28 mouse cellular contexts compared by ENCODE assay signal in the genomic region with DNA sequence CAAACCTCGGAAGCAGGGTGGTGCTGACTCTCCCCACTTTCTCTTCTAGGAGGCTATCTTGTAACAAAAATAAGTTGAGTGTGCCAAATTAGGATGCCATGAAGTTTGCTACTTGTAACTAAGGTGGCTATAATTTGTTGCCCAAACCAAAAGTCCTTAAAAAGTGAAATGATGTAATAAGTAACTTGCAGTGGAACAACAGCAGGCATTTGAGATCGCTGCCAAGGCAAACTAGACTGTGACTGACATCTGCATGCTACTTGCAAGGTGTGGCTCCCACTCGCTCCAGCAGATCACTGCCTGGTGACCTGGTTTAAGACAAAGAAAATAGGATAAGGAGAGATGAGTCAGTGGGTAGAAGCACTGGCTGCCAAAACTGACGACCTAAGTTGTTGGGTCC. TPM values are rescaled to one million over a fixed set of nuclear protein-coding genes. Genes with fewer than 3 reads are reported as not detected.
DNase-seq lines count a peak whose midpoint lies in the region; TF ChIP-seq lines count a peak whose summit lies in the region.
"Had no signal": no experiment of that assay in that cellular context is flagged by ENCODE, and none has a peak within 500 bp of the region (broad histone marks: within the 10 kb centered on the region; RNA-seq: fewer than 3 reads in every experiment).

No protein-coding gene starts in this region.

- H3K4me1 ChIP-seq in cerebellum, adult 2 months (ENCODE audit: control insufficient read depth, insufficient read depth, low read length), result peaks cover 8% of the 10 kb centered on the region

- no peaks in the 10 kb centered on the region for H3K27me3 ChIP-seq in cerebellum, adult 2 months (ENCODE audit: control insufficient read depth, insufficient read depth, low read length)
- H3K27me3 ChIP-seq: CH12.LX; forebrain, embryonic 13.5 days; hindbrain, embryonic 15.5 days; intestine, embryonic 15.5 days; limb, embryonic 15.5 days; neural tube, embryonic 15.5 days had no signal

- 81% methylated on average over 4 of the region's 4 CpGs for WGBS in cerebellum, adult 2 months

- TF ChIP-seq CTCF in cerebellum, adult 2 months (IDR thresholded peaks at IDR 0.05; ENCODE audit: borderline replicate concordance, insufficient read depth, low read depth, low read length), result no peak

- no peak overlapping the region for H3K4me3 ChIP-seq in cerebellum, adult 2 months (replicated peaks; ENCODE audit: insufficient read depth, low read depth, low read length)
- H3K4me3 ChIP-seq: forebrain, embryonic 13.5 days; heart, embryonic 10.5 days; hindbrain, embryonic 15.5 days; intestine, embryonic 15.5 days; limb, embryonic 15.5 days; neural tube, embryonic 15.5 days had no signal

- no peak for TF ChIP-seq POLR2A in cerebellum, adult 2 months (IDR thresholded peaks at IDR 0.05; ENCODE audit: borderline replicate concordance, insufficient read depth, low read length)

- DNase-seq in cerebellum, adult 9-11 months, result peak; percentile 55
- DNase-seq in cerebellum, adult 2 months, result no peak
- peak; percentile 19 to 48 for DNase-seq in kidney, postnatal 25 days
- DNase-seq in kidney, postnatal 10 days, result no peak
- DNase-seq in 3134 (ENCODE audit: extremely low read depth, insufficient read length, low spot score), result peak; percentile 25
- DNase-seq in NIH3T3 (ENCODE audit: low read depth), result peak; percentile 33
- DNase-seq in spleen, postnatal 14 days (ENCODE audit: low spot score in 2 of 2), result no peak
- DNase-seq: adrenal gland, postnatal 25 days; B cell, adult 2 months; cerebellum, postnatal 25 days; left cerebral cortex, postnatal 4 days; lung, postnatal 10 days; thymus, postnatal 14 days had no signal

- H3K27ac ChIP-seq in cerebellum, adult 2 months (ENCODE audit: insufficient read depth, low read length), result no peak overlapping the region
- H3K27ac ChIP-seq: forebrain, embryonic 13.5 days; heart, embryonic 10.5 days; hindbrain, embryonic 15.5 days; intestine, embryonic 15.5 days; limb, embryonic 15.5 days; midbrain, embryonic 10.5 days; neural tube, embryonic 15.5 days had no signal

RNA-seq across cellular contexts. Expression of a gene that starts 1.0 kb away (rescaled TPM):
- 223 and 236 TPM in 2 replicates for polyA plus RNA-seq in cerebellum, adult 2 months (2012; rRNA removed)

RNA-seq across cellular contexts. Expression of a gene that starts 36.1 kb away (rescaled TPM):
- polyA plus RNA-seq in cerebellum, adult 2 months (2012; rRNA removed), result 52.9 and 53.4 TPM in 2 replicates

RNA-seq across cellular contexts. Expression of a gene that starts 42.5 kb away (rescaled TPM):
- not detected in 2 replicates for polyA plus RNA-seq in cerebellum, adult 2 months (2012; rRNA removed)
- polyA plus RNA-seq: brain, embryonic 14.5 days; embryonic facial prominence, embryonic 14.5 days; forebrain, embryonic 13.5 days; G1E; gonadal fat pad, adult 2 months; heart, embryonic 10.5 days; heart, postnatal 0 days; hindbrain, embryonic 15.5 days; intestine, embryonic 15.5 days; limb, embryonic 15.5 days; liver, embryonic 16.5 days; midbrain, embryonic 10.5 days; neural tube, embryonic 15.5 days; small intestine, adult 2 months had no signal

RNA-seq across cellular contexts. Expression of a gene that starts 57.8 kb away (rescaled TPM):
- polyA plus RNA-seq in cerebellum, adult 2 months (2012; rRNA removed), result 1.9 TPM in 2 replicates

Comparison
In these comparisons a context has a peak if more than half of its experiments do, and no peak if none do; other contexts are left out.
1. DNase-seq: peak in cerebellum, adult 9-11 months (single experiment), kidney, postnatal 25 days (2 of 2), 3134 (single experiment) and NIH3T3 (single experiment); none in cerebellum, adult 2 months (0 of 2), kidney, postnatal 10 days (single experiment) and spleen, postnatal 14 days (0 of 2).